Mouse (Mus musculus) limb, embryonic 15.5 days (tissue): ENCODE results near the gene Upf2. TPM values are rescaled to one million over a fixed set of nuclear protein-coding genes. Genes with fewer than 3 reads are reported as not detected.
A peak's percentile ranks its signal among the peaks of the same experiment; 100 is the strongest.
"Not testable (repeated sequence)": the region's sequence is repeated elsewhere in the genome, so short reads cannot be mapped to it uniquely, and the experiment has no call there.

Source experiments
- ATAC-seq: fragments of 200-750 bp; cut with Nextera tagmentation; 2 replicates; pipeline ENCODE4 v1.8.0; 2017; ENCODE audit warnings: low read depth, moderate TSS enrichment; ENCODE audit not compliant: insufficient number of reproducible peaks, low FRiP score, low TSS enrichment
- H3K27ac ChIP-seq: fragments of 300-500 bp; sonication (generic); 2 replicates; pipeline ENCODE4 v1.5.1; 2015; ENCODE audit warnings: moderate library complexity, mild to moderate bottlenecking, inconsistent platforms
- H3K27me3 ChIP-seq: fragments of 300-500 bp; sonication (generic); 2 replicates; pipeline ENCODE4 v1.6.1; 2015; ENCODE audit warnings: inconsistent platforms
- H3K36me3 ChIP-seq: fragments of 300-500 bp; sonication (generic); 2 replicates; pipeline ENCODE4 v1.6.1; 2015; ENCODE audit warnings: inconsistent platforms
- H3K4me1 ChIP-seq: fragments of 300-500 bp; sonication (generic); 2 replicates; pipeline ENCODE4 v1.6.1; 2015; ENCODE audit warnings: inconsistent platforms
- H3K4me2 ChIP-seq: fragments of 300-500 bp; sonication (generic); 2 replicates; pipeline ENCODE4 v1.6.1; 2015; ENCODE audit warnings: mild to moderate bottlenecking, inconsistent platforms
- H3K4me3 ChIP-seq: fragments of 300-500 bp; sonication (generic); 2 replicates; pipeline ENCODE4 v1.5.1; 2015; ENCODE audit warnings: mild to moderate bottlenecking, inconsistent platforms
- H3K9ac ChIP-seq: fragments of 300-500 bp; sonication (generic); 2 replicates; pipeline ENCODE4 v1.6.1; 2015; ENCODE audit warnings: inconsistent platforms
- H3K9me3 ChIP-seq: fragments of 300-500 bp; sonication (generic); 2 replicates; pipeline ENCODE4 v1.6.1; 2016; ENCODE audit warnings: inconsistent platforms
- WGBS: fragments of 180-500 bp; shearing (Covaris S2); methylation state at CpG from one replicate; pipeline ENCODE4 v1.1.7; 2015; 5-methylcytosine and 5-hydroxymethylcytosine counted together
- polyA plus RNA-seq: library from polyadenylated mRNA; unstranded; fragments of >200 nt; fragmentation: Nextera tagmentation; extraction: Ambion mirVana; gene quantifications from 2 replicates; pipeline ENCODE4 v1.2.1, GENCODE M21; 2015

Upf2 gene
- polyA plus RNA-seq, 1 experiment from 2014 or later: 10.1 TPM

DNA sequence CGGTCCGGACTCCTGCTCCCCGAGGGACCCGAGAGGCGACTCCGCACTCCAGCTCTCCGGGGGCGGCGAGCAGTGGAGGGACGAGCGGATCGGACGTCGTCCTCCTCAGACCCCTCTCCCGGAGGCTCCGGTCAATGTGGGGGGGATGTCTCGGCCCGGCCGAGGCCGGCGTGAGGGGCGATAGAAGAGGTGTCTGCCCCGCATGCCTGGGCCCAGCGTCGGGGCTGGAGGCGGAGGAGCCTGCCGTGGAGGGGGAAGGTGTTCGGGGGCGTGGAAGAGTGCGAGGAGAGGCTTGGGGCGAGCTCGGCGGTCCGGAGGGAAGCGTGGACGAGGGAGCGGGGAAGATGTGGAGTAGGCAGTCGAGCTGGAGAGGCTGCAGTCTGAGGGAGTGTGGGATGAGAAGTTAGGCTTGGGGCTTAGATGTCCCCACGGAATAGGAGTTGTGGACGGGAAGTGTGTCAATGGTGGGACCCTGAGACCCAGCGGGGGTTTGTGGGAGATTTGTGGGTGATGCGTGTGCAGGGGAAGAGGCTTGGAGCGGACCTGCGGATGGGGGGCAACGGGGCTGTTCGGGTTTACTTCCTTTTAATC, 447 bp downstream of the Upf2 start:
- Histone ChIP-seq H3K4me3 (peak overlapping the region; percentile 95), H3K36me3 (no peaks in the 10 kb centered on the region), H3K27ac (peak overlapping the region; percentile 90), H3K4me2 (peak overlapping the region; percentile 57), H3K4me1 (peaks cover 6% of the 10 kb centered on the region; the same call in 1 of the 2 replicates), H3K27me3 (no peaks in the 10 kb centered on the region), H3K9me3 (no peaks in the 10 kb centered on the region), H3K9ac (peak overlapping the region; percentile 93)
- under 1% methylated on average over 46 of the region's 46 CpGs for WGBS
- no peak for ATAC-seq

DNA sequence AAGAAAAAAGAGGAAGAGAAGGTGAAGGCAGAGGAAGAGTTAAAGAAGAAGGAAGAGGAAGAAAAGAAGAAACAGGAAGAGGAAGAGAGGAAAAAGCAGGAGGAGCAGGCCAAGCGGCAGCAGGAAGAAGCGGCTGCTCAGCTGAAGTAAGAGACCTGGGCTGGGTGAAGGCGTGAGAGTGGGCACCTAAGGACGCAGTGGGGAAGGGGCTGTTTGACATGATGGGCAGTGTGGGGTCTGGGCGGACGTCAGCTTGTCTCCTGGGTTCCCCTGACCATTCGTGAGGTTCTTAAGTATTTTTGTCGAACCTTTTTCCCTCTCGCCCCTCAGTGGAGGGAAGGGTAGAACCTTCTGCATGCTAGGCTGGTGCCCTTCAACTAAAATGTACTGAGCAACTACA, 6.4 kb downstream of the Upf2 start:
- H3K27me3 ChIP-seq: no peaks in the 10 kb centered on the region
- peaks cover 39% of the 10 kb centered on the region for H3K36me3 ChIP-seq
- H3K9me3 ChIP-seq: no peaks in the 10 kb centered on the region
- WGBS: 88% methylated on average over 9 of the region's 9 CpGs
- peaks cover under 1% of the 10 kb centered on the region; the same call in 1 of the 2 replicates for H3K4me1 ChIP-seq
- no peak for ATAC-seq
- no peak overlapping the region for H3K4me3 ChIP-seq
- no peak overlapping the region for H3K9ac ChIP-seq
- H3K4me2 ChIP-seq: no peak overlapping the region
- H3K27ac ChIP-seq: no peak overlapping the region

DNA sequence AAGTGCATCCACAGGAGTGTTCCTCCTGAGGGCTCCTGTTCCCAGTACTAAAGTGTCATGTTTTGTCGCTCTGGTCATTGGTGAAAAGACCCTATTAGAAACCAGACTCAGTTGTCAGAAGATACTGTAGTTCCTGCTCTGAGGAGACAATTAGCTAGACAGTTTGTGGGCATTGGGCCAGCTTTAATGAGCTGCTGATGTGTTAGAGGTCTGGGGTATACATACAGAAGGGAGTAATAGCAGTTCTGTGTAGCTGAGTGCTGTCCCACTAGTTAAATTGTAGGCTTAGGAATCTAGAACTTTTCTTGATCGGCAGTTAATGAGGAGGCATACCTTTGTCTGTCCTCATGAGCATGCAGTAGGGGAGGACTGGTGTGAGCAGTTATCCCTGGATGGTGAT, 11.0 kb downstream of the Upf2 start:
- Histone ChIP-seq H3K27me3 (no peaks in the 10 kb centered on the region), H3K27ac (no peak overlapping the region), H3K4me2 (no peak overlapping the region), H3K4me1 (no peaks in the 10 kb centered on the region), H3K9me3 (no peaks in the 10 kb centered on the region), H3K36me3 (peaks cover 56% of the 10 kb centered on the region), H3K9ac (no peak overlapping the region), H3K4me3 (no peak overlapping the region)
- ATAC-seq: no peak
- WGBS: 83% methylated on average over 2 of the region's 2 CpGs

DNA sequence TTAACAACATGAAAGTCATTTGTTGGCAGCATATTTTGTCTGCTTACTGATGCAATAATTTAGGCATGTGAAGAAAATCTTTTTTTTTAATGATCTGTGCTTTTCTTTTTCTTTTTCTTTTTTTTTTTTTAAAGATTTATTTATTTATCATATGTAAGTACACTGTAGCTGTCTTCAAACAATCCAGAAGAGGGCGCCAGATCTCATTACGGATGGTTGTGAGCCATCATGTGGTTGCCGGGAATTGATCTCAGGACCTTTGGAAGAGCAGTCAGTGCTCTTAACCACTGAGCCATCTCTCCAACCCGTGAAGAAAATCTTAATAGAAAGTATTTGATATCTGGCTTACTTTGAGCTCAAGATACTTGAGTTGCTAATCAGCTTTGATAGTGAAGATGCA, 12.5 kb downstream of the Upf2 start:
- not testable (repeated sequence) for H3K27ac ChIP-seq, H3K9me3 ChIP-seq, H3K4me1 ChIP-seq, H3K4me3 ChIP-seq, ATAC-seq, H3K9ac ChIP-seq, H3K27me3 ChIP-seq, H3K4me2 ChIP-seq
- WGBS: 87% methylated on average over 4 of the region's 4 CpGs
- H3K36me3 ChIP-seq: peaks cover 42% of the 10 kb centered on the region

DNA sequence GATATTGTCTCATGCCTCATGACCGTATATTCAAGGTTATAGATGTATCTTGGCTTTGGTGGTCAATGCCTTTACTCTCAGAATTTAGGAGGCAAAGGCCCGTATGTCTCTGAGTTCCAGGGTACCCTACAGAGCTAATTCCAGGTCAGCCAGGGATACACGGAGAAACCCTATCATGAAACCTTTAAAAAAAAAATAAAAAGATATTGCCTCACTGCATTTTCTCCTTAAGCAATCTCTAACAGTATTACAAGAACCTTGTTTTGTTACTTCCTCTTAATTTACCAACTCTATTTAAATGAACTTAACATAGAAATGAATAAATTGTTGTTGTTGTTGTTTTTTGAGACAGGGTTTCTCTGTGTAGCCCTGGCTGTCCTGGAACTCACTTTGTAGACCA, 14.7 kb downstream of the Upf2 start:
- Histone ChIP-seq H3K4me1 (no peaks in the 10 kb centered on the region), H3K27me3 (no peaks in the 10 kb centered on the region), H3K27ac (no peak overlapping the region), H3K4me2 (no peak overlapping the region), H3K36me3 (peaks cover 33% of the 10 kb centered on the region), H3K4me3 (no peak overlapping the region), H3K9ac (no peak overlapping the region), H3K9me3 (no peaks in the 10 kb centered on the region)
- no peak for ATAC-seq
- WGBS: 93% methylated on average over 3 of the region's 3 CpGs

DNA sequence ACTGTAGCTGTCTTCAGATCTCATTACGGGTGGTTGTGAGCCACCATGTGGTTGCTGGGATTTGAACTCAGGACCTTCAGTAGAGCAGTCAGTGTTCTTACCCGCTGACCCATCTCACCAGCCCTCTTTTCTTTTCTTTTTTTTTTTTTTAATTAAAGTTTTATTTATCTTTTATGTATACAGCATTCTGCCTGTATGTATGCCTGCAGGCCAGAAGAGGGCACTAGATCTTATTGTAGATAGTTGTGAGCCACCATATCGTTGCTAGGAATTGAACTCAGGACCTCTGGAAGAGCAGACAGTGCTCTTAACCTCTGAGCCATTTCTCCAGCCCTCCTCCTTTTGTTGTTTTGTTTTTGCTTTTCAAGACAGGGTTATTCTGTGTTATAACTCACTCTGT, 19.4 kb downstream of the Upf2 start:
- not testable (repeated sequence) for H3K4me3 ChIP-seq, H3K27me3 ChIP-seq, H3K4me1 ChIP-seq, H3K9ac ChIP-seq, H3K27ac ChIP-seq, ATAC-seq, H3K4me2 ChIP-seq, H3K9me3 ChIP-seq
- 97% methylated on average over 3 of the region's 3 CpGs for WGBS
- peaks cover 17% of the 10 kb centered on the region for H3K36me3 ChIP-seq

DNA sequence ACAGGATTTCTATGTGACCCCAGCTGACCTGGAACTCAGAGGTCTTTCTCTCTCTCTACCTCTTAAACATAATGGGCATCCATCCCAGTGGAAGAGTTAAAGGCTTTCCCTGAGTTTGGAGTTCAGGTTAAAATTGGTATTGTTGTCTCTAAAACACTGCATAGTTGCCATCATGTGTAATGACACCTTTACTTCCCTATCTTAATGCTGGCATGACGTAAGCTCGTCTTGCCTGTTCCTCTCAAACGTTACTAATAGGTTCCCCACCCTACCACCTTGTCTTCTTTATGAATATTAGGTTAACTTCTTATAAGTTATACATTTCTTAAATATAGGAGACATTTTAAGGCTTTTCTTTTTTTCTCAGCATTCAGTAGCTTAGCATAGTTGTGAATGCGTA, 26.3 kb downstream of the Upf2 start:
- Histone ChIP-seq H3K4me3 (no peak overlapping the region), H3K4me2 (no peak overlapping the region), H3K4me1 (no peaks in the 10 kb centered on the region), H3K27me3 (no peaks in the 10 kb centered on the region), H3K27ac (no peak overlapping the region), H3K9ac (no peak overlapping the region), H3K36me3 (peaks cover 28% of the 10 kb centered on the region), H3K9me3 (no peaks in the 10 kb centered on the region)
- WGBS: 83% methylated on average over 4 of the region's 4 CpGs
- no peak for ATAC-seq

DNA sequence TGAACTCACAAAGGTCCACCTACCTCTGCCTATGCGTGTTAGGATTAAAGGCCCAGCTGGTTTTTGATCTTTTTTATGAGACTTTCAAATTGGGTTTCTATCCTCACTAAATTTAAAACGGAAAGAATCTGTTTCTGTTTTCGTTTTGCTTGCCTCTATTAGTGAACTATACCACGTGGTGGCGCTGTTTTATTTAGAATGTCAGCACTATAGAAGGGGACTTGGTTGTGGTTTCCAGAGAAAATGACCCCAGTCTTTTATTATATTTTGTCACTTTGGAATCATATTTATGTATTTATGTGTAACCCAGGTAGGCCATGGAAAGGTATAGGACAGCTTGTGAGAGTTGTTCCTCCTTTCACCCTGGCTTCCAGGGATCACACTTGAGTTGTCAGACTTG, 44.3 kb downstream of the Upf2 start:
- H3K27ac ChIP-seq: no peak overlapping the region
- peaks cover 16% of the 10 kb centered on the region for H3K36me3 ChIP-seq
- no peak overlapping the region for H3K4me2 ChIP-seq
- no peaks in the 10 kb centered on the region for H3K9me3 ChIP-seq
- ATAC-seq: no peak
- no peaks in the 10 kb centered on the region for H3K27me3 ChIP-seq
- H3K4me3 ChIP-seq: no peak overlapping the region
- no peak overlapping the region for H3K9ac ChIP-seq
- 4% methylated on average over 5 of the region's 5 CpGs for WGBS
- no peaks in the 10 kb centered on the region for H3K4me1 ChIP-seq

DNA sequence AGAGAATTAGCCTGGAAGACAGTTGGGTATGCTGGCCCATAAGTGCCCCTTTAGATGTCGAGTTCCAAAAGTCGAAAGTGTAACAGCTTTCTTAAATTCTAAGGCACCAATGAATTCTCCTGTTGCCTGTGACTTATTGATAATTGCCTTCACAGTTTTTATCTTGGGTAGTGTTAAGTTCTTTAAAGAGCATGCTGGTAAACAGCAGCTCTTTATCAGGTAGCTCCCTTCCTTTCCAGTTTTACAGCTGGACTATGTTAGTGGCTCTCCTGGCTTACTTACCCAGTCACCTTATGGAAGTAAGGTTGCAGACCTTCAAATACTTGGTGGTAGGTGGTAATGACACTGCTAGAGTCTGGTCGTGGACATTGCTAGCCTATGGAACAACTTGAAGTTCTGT, 52.7 kb downstream of the Upf2 start:
- Histone ChIP-seq H3K27me3 (no peaks in the 10 kb centered on the region), H3K4me2 (no peak overlapping the region), H3K4me3 (no peak overlapping the region), H3K27ac (no peak overlapping the region), H3K9me3 (no peaks in the 10 kb centered on the region), H3K4me1 (no peaks in the 10 kb centered on the region), H3K36me3 (peaks cover 11% of the 10 kb centered on the region; the same call in 1 of the 2 replicates), H3K9ac (no peak overlapping the region)
- WGBS: 79% methylated on average over 3 of the region's 3 CpGs
- no peak for ATAC-seq

DNA sequence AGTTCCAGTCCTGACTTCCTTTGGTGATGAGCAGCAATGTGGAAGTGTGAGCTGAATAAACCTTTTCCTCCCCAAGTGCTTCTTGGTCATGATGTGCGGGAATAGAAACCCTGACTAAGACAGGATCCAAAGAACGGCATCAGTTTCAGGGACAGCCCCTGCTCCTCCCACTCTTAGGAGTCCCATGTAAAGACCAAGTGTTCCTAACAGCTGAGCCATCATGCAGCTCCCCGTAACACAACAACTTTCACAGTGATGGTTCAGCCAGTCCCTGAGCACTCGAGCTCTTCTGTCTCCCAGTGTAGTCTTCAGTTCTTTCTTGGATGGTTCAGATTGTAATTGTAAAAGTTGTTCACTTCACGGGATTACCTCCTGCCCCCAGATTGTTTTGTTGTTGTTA, 63.3 kb downstream of the Upf2 start:
- Histone ChIP-seq H3K4me3 (no peak overlapping the region), H3K36me3 (peaks cover 33% of the 10 kb centered on the region)
- ATAC-seq: no peak

DNA sequence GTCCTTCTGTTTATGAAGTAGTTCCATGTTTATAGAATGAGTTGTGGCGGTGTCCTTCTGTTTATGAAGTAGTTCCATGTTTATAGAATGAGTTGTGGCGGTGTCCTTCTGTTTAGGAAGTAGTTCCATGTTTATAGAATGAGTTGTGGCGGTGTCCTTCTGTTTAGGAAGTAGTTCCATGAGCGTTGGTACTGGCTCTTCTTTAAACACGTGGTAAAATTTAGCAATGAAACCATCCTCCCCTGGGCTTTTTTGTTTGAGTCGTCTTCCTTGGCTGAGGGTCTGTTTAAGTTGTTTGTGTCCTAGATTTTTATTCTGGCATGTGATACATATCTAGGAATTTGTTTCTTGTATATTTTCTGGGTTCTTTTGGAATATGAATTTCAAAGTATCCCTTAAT, 63.9 kb downstream of the Upf2 start:
- H3K27me3 ChIP-seq, H3K9me3 ChIP-seq, H3K4me1 ChIP-seq, H3K9ac ChIP-seq, H3K4me2 ChIP-seq, H3K27ac ChIP-seq, ATAC-seq, H3K4me3 ChIP-seq: not testable (repeated sequence)
- peaks cover 38% of the 10 kb centered on the region for H3K36me3 ChIP-seq
- 83% methylated on average over 6 of the region's 6 CpGs for WGBS

More for the DNA sequence above, 63.3 kb downstream of the Upf2 start:
- no peaks in the 10 kb centered on the region for H3K9me3 ChIP-seq
- H3K27me3 ChIP-seq: no peaks in the 10 kb centered on the region
- H3K4me1 ChIP-seq: no peaks in the 10 kb centered on the region
- no peak overlapping the region for H3K4me2 ChIP-seq
- H3K9ac ChIP-seq: no peak overlapping the region
- no peak overlapping the region for H3K27ac ChIP-seq
- WGBS: 89% methylated on average over 5 of the region's 5 CpGs

DNA sequence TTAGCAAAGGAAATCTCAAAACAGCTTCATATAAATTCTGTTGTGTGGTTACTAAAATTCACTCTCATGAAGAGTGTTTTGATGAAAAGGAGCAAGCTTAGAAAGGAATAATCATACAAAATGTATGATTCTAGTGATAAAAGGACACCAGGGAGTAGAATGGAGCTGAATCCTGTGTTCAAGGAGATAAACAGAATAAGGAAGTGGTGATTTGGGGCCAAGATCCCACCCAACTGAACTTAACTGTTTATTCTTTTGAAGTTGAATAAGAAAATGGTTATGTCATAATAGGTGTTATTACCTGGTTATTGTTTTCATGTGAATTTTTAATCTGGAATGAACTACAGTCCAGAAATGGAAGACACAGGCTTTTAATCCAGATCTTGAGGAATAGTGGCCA, 69.3 kb downstream of the Upf2 start:
- H3K27ac ChIP-seq: no peak overlapping the region
- H3K9me3 ChIP-seq: no peaks in the 10 kb centered on the region
- H3K4me2 ChIP-seq: no peak overlapping the region
- no peaks in the 10 kb centered on the region for H3K4me1 ChIP-seq
- peaks cover 39% of the 10 kb centered on the region for H3K36me3 ChIP-seq
- H3K4me3 ChIP-seq: no peak overlapping the region
- ATAC-seq: no peak
- H3K9ac ChIP-seq: no peak overlapping the region
- no peaks in the 10 kb centered on the region for H3K27me3 ChIP-seq

DNA sequence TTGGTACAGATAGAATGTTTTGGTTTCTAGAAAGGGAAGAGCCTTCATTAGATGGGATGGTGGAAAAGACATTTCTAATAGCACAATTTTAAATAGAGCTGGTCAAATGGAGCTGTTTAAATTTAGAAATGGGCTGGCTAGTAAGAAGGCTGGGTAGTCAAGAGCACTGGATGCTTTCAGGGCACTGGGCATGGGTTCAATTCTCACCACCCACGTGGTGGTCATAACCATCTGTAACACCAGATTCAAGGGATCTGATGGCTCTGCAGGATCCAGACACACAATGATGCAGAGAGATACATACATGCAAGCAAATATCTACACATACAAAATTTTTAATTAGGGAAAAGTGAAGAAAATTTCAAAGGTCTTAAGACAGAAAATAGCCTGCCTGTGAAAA, 91.4 kb downstream of the Upf2 start:
- ATAC-seq: no peak
- Histone ChIP-seq H3K9me3 (no peaks in the 10 kb centered on the region; the same call in 1 of the 2 replicates), H3K9ac (no peak overlapping the region), H3K27me3 (no peaks in the 10 kb centered on the region), H3K27ac (no peak overlapping the region), H3K4me3 (no peak overlapping the region), H3K4me2 (no peak overlapping the region), H3K36me3 (peaks cover 27% of the 10 kb centered on the region), H3K4me1 (no peaks in the 10 kb centered on the region)
- 86% methylated on average over 1 of the region's 1 CpGs for whole genome bisulfite sequencing
